Mouse (Mus musculus): ENCODE results near the gene Ucn2.

- TF ChIP-seq CTCF (IDR thresholded peaks at IDR 0.05; ENCODE audit: control insufficient read depth, insufficient read depth, insufficient replicate concordance, low read depth, low read length) (no peak), POLR2A (IDR thresholded peaks at IDR 0.05; ENCODE audit: control insufficient read depth, low read depth, low read length) (no peak)
Measured at GRCm38 (mm10) chr9:108964338-108964737, 21.5 kb upstream of the Ucn2 start.

Measured in testis, adult 2 months (tissue).